Mouse (Mus musculus): Measurements from ENCODE around the gene Inpp5e.

Inpp5e gene

DNA sequence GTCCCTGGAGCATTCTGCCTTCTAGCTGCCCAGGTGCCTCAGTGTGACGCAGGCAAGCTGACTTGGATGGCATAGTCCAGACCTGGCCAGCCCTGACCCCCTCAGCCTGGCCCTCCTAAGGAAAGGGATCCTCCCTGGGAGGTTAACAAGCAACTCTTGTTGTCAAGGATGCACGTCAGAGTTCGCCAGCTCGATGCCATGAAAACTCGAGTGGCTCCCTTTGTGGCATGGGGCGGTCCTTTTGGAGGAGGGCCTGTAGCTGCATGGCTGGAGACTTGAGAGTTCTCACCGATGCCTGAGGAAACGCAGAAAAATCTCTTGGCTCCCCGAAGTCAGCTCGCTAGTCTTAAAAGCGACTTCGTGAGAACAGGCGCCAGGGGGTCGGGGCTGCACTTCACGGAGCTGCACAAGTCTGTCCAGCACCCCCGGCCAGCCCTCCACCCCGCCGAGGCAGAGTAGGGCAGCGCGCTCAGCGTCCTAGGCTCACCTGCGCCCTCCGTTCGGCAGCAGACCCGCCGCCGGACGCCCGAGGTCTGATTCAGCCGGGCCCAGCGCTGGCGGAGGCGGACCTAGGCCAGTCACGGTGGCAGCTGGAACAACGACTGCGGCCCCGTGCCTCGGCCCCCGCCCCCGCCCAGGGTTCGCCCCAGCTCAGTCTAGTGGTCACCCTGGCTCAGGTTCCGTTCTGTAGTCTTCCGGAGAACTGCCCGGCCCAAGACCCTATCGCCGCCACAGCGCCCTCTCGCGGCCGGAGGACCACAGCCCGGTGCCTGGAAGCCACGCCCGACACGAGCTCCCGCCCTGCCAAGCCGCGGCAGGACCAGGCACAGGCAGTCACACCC lies at the start of gene Inpp5e:
TSS of gene Inpp5e (minus strand) at position 689 of the 842 bp plus-strand sequence.
- peak; percentile 97 for DNase-seq (ENCODE audit: low read depth)

DNA sequence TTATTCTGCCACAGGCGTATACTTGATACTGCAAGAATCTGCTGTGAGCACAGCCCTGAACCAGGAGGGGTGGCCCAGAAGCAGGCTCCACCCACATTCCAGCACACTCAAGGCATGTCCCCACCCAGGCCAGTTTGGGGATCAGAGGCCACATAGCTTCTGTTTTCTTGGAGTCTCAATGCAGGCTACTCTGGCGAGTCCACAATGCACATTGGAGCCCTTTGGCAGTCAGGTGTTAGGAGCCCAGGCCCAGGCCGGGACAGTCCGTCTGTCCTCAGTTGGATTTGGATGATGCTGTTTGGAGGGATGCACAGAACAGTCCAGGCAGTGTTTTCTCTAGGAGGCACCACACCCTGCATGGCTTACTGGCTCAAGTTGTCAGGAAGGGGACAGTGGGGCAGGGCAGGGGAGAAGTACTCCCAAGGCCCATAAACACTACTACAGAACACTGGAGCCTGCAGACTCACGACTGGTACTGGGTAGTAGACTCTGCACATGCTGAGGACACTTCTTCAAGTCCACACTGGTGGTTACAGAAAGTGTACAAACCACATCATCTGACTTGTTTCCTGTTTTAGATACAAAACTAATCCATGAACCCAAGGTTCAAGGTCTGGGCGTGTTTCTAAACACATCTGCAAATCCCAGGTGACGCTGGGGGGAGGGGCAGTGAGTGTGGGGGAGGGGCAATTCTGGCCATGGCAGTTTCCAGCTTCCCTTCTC lies 49.6 kb upstream of the Inpp5e start:
- peak; percentile 47 for DNase-seq (ENCODE audit: low read depth)

DNA sequence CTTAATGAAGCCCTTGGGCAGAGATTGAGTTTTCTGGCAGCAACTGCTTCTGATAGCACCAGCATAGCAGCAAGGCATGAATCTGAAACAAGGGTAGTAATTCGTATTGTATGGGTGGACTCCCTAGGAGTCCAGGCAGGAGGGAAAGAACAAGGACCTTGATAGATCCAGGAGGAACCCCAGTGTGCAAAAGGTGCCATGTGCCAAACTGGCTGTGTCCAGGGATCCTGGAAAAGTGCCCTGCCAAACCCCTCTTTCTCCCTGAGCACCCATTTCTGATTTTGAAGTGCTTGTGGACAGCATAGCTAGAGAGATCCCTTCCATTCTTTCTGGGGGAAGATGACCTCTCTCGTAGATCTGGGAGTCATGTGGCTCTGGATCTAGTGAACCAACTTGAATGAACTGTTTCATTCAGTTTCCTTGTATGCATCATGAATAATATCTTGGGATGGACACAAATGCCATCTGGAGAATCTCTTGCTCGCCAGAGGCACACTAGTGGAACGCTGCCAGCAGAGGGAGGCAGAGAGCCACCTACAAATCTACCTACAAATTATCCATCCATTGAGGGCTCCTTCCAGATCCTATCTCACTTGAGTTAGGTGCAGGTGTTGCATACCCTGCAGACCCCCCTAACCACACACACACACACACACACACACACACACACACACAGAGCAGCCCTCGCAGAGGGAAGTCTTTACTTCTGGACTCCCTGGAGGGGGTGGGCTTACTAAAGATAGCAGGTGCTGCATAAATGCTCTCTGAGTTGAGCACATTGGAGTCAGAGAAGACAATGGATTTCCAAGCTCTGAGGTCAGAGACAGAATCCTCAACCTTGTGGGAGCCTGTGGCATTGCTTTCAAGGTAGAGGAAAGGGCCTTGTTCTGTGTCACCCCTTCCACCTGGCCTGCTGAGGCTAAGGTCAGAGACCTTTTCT lies 40.4 kb upstream of the Inpp5e start:
- DNase-seq (ENCODE audit: low read depth): peak; percentile 88

DNA sequence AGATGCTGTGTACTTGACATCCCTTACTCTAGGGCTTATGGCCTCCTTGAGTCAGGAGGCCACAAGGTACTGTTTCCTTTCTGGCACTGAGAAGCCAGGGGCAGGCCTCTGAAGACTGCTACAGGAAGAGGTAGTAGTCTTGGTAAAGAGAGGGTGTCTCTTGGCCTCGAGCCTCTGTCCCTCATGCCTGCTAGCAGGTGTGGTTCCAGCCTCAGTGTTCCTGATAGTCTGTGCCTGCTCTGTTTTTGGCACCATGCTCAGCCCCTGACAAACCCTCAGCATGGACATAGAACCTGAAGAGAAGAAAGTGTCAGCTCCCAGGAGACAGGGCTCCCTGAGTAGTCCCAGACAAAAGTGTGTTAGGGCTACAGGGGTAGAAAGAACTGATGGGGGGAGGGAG lies 38.4 kb upstream of the Inpp5e start:
- DNase-seq (ENCODE audit: low read depth): no peak

DNA sequence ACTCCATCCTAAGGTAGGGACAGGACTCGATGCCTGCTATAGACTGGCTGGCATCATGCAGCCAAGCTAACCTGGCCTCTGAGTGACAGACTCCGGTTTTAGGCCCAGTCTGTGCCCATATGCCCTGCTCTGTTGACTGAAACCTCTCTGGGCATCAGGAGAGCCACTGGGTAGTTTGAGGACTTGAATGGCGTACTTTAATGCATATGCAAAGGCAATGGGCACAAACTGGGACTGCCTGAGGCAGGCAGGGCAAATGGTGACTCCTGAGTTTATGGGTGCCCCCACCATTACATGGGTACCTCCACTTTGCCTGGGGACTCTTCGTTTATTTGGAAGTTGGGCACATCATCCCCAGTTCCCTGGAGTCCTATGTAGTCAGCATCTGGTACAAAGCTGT lies 37.7 kb upstream of the Inpp5e start:
- DNase-seq (ENCODE audit: low read depth): no peak

DNA sequence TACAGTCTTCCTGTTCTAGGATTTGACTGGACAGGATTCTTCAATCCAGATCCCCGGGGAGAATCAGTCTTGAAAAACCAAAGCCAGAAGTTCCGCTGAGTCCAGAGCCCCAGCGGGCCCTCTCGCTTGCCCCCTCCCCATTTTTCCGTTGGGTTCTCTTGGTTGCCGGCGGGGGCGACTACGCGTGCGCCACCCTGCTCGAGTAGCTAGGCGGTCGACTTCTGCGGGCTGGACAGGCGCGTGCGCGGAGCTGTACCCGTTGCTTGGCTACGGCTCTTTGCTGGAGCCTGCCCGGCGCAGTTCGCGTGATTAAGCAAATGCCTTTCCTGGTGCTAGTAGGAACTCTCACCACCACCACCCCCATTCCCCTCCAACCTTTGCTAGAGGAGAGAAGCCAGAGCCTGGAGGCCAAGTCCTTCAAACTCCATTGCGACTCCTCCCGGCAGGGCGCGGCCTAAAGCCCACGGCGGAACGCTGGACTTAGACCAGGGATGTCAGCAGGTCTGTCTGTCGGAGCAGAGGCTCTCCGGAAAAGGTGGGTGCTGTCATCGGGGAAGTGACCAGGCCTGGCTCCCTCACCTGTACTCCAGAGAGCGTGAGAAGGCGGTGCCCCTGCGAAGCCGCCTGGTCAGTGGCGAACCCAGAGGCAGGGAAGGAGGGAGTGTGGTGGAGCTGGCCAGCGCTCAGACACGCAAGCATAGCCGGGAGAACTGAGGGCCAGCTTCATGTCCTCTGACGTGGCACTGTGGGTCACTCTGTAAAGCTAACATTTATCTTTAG lies 36.9 kb upstream of the Inpp5e start:
- peak; percentile 95 for DNase-seq (ENCODE audit: low read depth)

DNA sequence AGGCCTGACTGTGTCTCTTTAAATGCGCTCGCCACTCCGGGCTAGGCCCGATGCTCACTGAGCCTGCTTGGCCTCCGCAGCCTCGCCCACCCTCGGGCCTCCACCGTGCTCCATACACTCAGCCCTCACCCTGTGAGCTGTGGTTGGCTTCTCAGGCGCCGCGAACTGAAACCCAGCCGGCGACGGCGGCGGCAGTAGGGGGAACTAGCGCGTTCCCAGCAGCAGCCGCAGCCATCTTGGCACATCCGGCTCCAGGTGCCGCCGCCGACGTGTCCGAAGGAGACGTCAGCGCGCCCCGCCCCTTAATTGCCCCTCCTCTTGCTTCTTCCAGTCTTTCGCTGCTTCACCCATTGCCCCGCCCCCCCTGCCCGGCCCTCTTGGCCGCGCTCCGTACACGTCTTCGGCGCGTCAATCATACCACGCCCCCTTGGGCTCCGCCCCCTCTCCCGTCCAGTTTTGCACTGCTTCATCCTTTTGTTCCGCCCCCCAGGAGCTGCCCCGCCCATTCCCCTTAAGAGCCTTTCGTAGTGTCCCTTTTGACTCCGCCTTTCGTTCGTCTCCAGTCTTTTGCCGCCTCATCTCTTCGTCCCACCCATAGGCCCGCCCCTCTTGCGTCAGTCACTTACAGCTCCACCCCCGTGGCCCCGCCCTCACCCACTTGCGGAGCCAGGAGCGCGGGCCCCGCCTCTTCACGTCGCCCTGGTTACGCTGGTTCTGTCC lies 36.1 kb upstream of the Inpp5e start, which contains the start of gene Sec16a:
TSS of gene Sec16a (minus strand) at position 271 of the 720 bp plus-strand sequence.
- peak; percentile 100 for DNase-seq (ENCODE audit: low read depth)

DNA sequence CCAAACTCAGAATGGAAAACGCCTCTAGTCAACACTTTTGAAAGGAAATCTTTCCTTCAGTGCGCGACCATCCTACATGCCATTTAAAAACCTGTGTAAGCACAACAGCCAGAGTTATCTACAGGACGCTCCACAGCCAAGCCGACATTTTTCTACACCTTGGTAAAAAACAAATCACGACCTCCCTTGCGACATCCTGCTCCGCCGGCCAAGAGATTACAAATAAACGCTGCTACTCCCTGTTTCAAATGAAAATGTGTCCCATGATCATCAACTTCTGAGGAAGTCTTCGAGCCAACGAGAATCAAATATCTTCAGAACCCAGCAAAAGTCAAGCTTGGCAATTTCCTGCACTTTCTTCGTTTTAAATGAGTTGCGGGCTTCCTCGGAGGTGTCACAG lies 35.4 kb upstream of the Inpp5e start:
- DNase-seq (ENCODE audit: low read depth): peak; percentile 44

DNA sequence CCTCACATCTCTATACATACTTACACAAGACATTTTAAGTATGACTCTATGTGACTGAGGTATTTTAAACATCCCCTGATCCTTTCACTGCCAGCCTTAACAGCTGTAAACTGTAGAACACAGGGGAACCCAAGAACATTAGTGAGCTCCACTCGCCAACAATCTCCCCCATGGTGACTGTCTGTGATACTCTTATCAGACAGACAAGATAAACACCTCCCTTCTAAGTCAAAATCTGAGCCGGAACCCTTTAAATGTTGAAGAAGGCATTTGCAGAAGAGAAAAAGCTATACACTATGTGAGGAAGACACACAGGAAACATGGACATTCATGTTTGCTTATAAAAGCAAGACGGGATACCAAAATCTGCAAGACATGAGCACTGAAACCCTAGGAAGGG lies 34.9 kb upstream of the Inpp5e start:
- no peak for DNase-seq (ENCODE audit: low read depth)

DNA sequence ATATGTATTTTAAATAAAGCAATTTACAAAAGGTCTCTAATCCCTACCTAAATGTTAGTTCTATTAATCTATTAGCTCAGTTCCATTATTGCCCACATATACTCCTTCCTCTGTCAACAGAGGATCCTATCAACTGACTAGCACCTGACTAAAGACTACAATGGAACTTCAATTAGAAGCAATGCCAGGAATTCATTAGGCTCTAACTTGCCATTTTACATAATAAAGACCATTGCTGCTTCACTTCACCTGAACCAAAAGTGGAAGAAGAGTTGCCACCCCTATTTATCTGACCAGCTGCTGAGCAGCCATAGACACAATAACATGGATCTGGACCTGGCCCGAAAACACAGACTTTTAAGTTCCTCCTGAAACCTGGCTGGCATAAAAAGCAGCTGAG lies 33.8 kb upstream of the Inpp5e start:
- DNase-seq (ENCODE audit: low read depth): no peak

DNA sequence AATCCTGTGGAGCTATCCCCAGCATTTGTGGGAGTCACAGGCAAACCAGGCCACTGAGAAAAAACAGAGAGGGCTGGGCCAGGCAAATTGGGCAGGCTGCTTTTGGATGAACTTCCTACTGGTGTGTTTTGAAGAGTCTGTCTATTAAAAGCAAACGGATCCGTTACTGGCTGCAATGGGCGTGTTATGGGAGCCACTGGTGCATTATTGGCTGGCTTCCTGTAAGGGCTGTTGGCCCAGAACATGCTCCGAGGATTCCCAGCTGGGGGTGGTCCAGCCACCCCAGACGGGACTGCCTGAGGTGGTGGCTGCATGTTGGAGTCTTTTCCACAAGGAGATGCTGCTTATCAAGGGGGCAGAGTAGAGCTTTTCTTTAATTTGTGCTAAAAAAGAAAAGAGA lies 32.7 kb upstream of the Inpp5e start:
- DNase-seq (ENCODE audit: low read depth): no peak

DNA sequence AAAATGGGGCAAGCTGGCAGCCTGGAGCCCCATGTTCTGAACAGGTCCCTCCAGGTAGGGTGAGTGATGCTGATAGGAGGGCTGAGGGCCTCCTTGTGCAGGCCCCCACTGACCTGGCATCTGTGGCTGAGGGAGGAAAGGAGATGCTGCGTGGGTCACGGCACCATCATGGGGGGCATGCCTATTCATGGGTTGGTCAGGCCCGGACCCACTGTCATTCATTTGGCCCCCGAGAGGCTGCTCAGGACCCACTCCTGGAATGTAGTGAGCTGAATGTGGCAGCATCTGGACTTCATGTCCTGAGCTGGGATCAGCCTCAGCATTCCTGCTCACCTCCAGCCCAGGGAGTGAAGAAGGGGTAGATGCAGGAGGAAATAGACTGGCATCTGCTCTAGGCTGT lies 32.3 kb upstream of the Inpp5e start:
- no peak for DNase-seq (ENCODE audit: low read depth)

DNA sequence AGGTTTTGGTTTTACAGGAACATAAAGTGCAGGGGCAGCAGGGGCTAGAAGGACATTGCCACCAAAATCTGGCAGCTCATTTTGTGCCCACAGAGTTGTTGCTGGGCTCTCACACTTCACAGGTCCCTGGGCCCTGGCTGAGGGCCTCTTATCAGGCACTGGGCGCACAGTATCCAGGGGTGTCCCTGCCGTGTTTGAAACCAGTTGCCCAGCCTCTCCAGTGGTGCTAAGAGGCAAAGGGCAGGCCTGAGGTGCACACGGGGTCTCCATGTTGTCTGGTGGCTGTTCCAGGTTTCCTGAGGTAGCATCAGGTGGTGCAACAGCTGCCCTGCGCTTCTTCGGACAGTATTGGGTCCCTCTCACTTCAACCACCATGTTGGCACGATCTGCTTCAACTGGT lies 30.7 kb upstream of the Inpp5e start:
- DNase-seq (ENCODE audit: low read depth): no peak

DNA sequence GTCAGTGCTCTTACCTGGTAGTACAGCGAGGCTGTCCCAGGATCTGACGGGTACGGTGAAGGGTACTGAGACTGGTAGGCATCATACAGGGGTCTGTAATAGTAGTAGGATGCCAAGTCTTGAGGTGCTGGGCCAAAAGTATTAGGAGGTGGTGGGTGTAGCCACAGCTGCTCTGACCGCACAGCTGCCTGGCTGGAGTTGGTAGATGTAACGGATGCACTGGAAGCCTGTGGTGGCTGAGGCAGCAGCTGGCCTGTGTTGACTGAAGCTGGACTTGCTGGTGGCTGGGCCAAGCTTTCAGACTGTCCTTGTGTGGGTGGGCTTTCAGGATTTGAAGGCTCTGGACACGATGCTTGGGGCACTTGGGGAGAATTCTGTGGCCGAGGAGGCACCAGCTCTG lies 29.4 kb upstream of the Inpp5e start:
- DNase-seq (ENCODE audit: low read depth): no peak

DNA sequence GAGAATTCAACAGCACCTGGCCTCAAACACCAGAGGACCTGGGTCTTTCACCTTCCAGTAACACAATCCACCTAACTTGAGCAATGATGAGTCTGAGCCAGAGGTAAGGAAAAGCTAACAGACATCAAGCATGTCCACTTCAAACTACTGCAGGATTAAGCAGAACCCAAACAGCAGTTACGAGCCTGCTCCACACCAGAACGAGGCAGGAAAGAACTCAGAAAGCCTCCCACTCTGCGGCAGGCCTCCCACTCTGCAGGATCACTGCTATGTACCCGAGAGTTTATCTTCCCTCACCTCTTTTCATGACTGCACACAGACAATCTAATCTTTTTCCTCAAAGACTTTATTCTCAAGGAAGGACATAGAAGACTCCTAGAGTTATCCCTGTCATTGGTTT lies 28.2 kb upstream of the Inpp5e start:
- no peak for DNase-seq (ENCODE audit: low read depth)

DNA sequence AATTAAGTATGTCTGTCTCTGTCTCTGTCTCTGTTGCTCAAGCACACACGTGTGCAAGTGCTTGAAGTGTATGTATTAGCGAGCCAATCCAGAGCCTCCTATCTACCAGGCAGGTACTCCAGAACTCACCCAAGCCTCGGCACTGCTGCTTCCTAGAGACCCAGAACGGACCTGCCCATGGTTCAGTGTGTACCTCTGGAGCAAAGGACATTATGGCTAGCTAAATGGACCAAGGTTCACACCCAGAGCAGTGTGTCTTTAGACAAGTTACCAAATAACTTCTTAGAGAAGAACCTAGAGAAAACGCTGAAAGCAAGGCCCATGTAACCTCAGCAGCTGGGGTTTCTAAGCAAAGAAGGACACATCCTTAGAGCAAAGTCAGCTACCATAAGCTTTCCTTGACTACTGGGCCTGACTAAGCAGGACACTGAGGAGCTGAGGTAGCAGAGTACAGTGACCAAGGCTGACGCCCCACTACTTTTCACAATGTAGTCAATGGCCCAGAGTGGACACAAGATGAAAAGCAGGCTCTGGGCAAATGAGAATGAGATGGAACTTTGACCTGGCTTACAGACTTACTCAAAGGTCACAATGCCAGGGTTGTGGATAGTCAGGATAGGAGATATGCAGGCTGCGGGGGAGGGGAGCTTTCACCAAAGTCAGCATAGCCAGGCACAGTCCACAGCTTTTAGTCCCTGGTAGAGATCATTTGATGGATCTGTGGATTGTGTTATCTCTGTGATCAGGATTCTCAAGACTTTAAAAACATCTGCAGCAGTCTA lies 26.0 kb upstream of the Inpp5e start:
- no peak for DNase-seq (ENCODE audit: low read depth)

DNA sequence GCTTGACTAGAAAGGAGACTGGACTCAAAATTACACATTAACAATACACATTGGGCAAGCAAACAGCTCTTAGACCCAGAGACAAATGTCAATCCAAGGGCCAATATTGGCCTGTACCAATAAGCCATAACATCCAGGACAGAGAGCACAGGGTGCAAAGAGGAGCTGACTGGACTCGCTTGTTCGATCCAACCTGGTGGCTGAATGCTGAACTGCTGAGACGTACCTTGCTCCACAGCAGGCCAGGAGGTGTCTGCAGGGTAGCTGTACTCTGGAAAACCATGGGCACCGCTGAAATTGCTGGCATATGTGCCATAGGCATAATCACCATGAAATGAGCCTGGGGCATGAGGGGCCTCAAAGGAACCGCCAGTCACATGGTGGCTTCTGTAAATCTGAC lies 20.8 kb upstream of the Inpp5e start:
- DNase-seq (ENCODE audit: low read depth): no peak

DNA sequence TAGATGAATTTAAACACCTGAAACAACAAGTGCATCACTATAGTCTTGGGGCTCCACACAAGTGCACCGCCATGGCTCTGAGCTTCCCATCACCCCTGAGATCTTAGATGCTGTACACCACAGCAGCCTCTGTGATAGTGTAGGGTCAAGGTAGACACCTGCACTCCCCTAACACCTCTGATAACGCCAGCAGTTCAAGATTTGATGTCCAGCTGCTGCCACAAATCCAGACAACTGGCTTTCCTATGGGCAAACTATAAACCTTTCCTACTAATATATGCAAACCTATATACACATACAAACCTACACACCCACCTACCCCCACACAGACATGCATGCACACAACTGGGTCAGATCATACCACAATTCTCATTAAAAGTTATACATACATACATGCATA lies 15.5 kb upstream of the Inpp5e start:
- no peak for DNase-seq (ENCODE audit: low read depth)

DNA sequence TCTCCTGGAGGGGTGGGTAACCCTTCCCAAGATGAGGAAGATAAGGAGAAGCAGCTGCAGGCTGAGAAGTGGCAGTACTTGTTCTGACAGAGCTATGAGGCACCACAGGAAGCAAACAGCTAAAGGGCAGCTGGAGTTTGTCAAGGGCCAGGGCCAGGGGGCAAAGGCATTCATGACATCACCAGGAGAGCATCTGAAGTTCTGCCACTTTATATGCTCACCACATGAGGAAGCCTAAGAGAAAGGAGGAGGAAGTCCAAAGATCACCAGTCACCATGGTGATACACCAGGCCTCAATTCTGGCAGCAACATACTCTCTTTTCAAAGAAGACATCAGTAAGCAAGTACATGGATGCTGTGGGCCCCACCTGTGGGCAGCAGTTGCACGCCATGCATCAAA lies 14.1 kb upstream of the Inpp5e start:
- DNase-seq (ENCODE audit: low read depth): no peak

DNA sequence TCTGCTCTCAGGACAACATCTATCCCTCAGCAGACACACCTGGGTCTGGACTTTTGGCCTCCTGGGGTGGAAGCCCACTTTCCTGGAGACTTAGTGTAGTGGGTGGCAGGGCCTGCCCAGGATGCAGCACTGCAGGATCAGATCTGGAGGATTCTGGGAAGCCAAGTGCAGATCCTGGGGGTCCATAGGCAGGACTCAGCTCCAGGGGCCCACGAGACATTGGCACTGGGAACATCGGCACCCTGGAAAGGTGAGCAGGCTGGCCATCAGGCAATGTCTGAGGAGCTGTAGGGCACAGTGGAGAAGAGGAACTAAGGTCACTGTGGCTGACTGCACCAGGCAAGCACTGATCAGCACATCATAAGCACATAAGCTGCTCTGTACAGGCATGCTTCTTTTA lies 13.0 kb upstream of the Inpp5e start:
- DNase-seq (ENCODE audit: low read depth): no peak

All from NIH3T3 (cell line).